Mouse (Mus musculus): ENCODE measurements at regions not wholly inside any gene's neighbourhood (a gene's known extent, or its start where the extent isn't known, plus 50 kb on each side); places are given as distances from the start of the nearest gene placed in this dataset.

DNA sequence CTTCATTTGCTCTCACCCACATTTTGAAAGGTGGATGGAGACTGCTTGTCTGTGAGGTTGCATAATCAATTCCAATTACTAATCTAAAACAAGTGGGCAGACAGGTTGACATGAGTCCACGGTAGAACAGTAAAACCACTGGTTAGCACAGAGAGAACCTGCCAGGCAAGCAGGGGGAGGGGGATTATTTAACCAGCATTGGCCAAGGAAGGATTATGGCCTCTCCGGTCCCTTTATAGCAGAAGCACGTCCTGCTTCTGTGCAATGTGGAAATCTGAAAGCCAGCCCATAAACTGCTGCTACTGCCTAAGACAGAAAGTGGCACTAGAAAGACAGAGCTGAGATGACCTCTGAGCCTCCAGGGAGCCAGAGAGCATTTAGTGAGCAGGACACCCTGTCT is 285.5 kb downstream of the Cog6 start:
- no peak for DNase-seq (ENCODE audit: low spot score in 2 of 2)
- intact Hi-C loops (cut with DNase I) = no loop called here

DNA sequence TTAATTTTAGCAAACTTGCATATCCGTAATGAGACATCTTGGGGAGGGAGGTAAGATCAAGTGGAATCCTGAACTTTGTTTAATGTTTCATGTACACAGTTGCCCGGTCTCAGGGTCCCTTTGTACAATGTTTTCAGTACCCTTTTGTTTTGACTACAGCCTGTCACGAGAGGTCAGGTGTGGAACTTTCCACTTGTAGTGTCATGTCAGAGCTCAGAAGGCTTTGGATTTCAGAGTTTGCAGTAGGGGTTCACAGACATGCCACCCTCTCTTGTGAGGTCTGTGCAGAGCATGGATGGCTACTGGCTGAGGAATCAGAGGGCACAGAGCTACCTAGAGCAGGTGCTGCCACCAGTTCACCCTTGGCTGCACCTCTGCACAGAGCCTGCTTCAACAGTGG is 287.3 kb downstream of the Cog6 start:
- DNase-seq (ENCODE audit: low spot score in 2 of 2) = no peak
- intact Hi-C loops (cut with DNase I) = no loop called here

DNA sequence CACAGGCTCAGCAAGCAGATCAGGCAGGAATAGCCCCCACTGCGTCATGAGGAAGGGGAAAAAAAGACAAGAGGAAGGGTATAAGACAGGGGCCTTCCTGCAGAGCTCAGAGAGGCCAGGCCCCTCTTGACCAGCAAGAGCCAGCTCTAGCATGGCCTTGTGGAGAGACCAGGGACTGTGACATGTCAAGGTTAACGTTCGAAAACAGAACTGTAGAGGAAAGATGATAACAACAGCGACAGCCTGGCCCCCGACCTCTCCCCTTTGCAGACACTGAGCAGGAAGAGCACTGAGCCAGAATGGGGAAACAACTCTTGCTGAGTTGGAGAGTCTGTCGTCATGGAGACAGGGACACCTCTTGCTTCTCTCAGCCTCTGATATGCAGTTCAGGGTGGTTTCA is 288.2 kb downstream of the Cog6 start:
- intact Hi-C loops (cut with DNase I) = no loop called here
- no peak for DNase-seq (ENCODE audit: low spot score in 2 of 2)

DNA sequence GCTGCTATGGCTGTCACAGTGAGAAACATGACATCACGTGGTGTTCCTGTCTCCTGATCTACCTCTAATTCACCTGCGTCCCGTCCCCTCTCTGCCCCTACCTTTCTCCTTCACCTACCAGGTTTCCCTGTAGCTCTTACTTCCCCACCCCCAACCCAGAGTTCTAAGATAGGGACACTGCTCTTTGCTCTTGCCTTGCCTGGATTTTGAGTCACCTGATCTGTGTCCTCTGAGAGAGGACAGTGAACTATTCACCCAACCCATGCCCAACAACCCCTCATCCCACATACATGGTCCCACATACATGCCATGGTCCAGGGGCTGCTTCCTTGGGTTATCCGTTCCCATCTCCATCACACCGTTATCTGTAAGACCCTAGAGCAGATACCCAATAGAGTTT is 288.6 kb downstream of the Cog6 start:
- intact Hi-C loops (cut with DNase I) = no loop called here
- no peak for DNase-seq (ENCODE audit: low spot score in 2 of 2)

DNA sequence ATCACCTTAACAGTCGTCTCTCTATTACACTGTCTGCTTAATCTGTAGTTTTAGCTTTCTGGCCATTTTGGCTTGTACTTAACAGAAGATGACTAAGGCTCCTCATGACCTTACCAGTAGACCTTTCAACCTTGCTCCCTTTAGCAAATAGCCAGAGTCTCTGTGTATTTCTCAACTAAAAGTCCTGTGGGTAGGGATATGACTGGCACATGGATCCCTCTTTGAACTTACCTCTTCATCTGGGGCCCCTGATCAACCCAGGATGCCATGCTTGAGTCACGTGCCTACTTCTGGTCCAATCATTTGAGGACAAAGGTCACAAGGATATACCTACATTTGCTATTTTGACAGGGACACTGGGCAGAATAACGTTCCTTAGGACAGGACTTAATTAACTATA is 292.7 kb downstream of the Cog6 start:
- DNase-seq (ENCODE audit: low spot score in 2 of 2) = no peak
- intact Hi-C loops (cut with DNase I) = no loop called here

DNA sequence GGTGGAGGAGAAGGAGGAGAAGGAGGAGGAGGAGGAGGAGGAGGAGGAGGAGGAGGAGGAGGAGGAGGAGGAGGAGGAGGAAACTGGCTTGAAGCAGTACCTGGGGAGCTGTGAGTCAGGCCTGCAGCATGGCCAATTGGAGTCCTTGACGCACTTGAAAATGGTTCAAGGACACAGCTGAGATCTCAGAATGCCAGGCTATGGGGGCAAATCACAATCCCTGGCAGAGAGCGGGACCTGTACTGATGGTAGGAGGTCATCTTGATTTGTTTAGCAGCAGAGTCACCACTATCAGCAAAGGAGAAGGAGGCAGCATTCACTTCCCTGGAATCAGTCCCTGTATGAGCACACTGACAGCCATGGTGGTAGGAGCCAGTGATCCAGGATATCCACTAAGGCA is 294.1 kb downstream of the Cog6 start:
- intact Hi-C loops (cut with DNase I) = no loop called here
- DNase-seq (ENCODE audit: low spot score in 2 of 2) = no peak

DNA sequence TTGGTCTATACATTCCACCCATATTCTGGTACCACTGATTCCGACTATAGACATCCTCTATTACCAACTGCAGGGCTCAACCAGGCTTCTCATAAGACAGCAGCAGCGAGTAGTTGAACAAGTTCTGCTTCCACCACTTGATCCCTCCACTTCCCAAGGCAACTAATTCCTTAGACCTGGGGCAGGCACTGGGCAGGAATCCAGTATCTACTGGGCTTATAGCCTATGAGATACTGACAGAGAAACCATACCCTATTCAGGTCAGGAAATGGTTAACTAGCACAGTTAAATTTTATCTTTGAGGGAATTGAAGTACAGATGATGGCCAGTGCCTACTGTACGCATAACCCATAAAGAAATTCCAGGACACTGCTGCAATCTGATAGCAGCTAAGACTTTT is 297.9 kb downstream of the Cog6 start:
- intact Hi-C loops (cut with DNase I) = no loop called here
- no peak for DNase-seq (ENCODE audit: low spot score in 2 of 2)

DNA sequence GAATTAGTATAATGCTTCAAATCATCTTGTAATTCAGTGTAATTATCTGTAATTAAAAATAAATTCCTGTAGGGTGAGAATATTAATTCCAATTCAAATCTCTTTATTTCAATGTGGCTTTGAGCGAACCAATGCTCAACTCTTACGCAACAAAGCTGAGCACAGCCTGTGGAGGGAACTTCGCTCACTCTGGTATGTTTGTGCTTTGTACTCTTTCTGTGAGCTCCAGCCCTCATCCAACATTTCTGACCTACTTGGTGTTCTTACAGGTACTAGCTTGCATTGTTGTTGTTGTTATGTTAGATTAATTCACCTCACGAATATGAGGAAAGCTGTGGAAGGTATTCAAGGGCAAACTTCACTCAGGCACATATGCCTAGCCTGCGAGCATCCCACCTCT is 299.7 kb downstream of the Cog6 start:
- no peak for DNase-seq (ENCODE audit: low spot score in 2 of 2)
- intact Hi-C loops (cut with DNase I) = no loop called here

DNA sequence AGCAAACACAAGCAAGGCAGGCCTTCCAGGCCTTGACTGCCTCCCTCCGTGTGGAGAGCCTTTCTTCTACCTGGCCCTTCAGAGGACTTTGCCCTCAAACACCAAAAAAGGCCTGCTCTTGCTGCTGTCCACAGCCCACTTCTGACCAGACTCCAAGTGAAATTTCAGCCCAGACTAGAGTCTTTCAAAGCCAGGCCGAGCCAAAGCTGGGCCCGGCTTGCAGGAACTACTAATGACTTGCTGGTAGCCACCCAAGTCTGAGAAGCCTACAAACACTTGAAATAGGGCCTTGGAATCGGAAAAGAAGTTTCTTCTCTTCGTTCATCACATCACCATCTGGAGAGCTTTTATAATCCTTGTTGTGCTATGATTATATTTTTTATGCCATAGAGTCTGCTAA is 304.9 kb downstream of the Cog6 start:
- peak; percentile 16 to 17 for DNase-seq (ENCODE audit: low spot score in 2 of 2)
- intact Hi-C loops (cut with DNase I) = loop anchor here (5.0 kb wide), 1 partner anchor 55 kb away; no protein-coding TSS in a partner anchor

DNA sequence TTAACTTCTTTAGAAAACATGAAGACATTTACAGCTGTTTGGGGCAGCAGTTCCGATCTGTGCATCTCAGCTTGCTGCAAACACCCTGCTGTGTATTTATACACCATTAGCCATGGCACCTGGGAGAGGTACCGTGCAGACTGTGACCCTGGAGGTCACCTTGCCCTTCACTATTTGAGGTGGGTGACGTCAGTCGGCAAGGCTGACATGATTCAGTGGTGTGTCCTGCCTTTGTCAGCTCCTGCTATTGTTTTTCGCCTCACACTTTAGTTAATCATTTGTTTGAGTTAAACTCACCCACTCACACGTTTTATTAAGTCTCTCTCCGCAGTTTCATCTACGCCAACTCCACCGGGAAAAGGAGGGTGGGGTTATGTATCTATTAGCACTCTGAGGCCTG is 305.9 kb downstream of the Cog6 start:
- no peak for DNase-seq (ENCODE audit: low spot score in 2 of 2)
- intact Hi-C loops (cut with DNase I) = loop anchor here (5.0 kb wide), 1 partner anchor 56 kb away; no protein-coding TSS in a partner anchor

DNA sequence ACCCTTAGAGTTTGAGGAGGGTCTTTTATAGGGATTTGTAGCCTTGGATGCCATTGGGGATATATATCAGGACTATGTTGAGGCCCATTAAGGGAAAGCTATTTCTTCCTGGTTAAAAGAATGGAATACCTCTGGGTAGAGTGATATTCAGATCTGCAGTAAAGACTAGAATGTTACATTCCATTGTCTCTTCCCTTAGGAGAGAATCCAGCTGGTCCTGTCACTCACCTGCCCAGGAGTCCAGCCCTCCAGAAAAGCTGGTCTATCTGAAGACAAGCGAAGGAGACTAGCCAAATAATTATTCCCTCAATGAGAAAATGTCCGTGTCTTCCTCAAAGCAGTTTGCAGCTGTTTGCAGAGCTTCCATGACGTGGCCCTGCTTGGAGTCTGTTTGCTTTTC is 308.3 kb downstream of the Cog6 start:
- no peak for DNase-seq (ENCODE audit: low spot score in 2 of 2)
- intact Hi-C loops (cut with DNase I) = loop anchor here (10.0 kb wide), 2 partner anchors 194 to 444 kb away; partner anchors contain the start of gene Foxo1

DNA sequence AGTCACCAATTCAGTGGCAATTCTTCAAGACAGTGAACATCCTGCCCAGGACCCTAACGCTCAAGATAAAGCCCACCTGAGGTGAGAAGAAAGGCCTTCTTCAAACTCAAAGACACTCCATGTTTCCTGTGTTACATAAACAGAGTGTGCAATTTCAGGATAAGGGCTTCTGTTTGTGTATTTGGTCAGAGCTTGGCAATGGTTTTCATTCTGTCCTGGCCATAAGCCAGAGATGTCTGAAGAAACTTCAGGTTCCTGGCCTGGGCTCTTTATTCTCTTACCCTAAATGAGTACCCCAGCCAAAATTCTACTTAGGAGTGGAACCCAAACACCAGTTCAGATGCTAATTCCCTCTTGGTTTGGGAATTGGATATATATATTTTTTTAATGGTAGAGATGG is 308.7 kb downstream of the Cog6 start:
- DNase-seq (ENCODE audit: low spot score in 2 of 2) = no peak
- intact Hi-C loops (cut with DNase I) = loop anchor here (10.0 kb wide), 2 partner anchors 194 to 444 kb away; partner anchors contain the start of gene Foxo1

DNA sequence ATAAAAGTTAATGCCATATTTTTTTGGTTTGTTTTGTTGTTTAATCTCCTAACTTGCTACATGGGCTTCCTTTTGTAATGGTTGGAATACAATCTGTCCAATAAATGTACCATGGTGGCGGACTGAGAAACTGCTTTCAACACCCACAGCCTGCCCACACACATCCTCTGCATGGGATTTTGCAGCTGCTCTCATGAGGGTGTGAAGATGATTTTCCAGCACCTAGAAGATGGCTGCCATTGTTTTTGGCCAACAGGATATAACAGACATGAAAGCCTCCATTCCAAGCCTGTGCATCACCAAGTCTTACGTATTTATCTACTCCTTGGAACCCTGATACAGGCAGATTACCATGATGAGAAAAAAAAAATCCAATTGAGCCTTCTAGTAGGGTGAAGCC is 310.4 kb downstream of the Cog6 start:
- intact Hi-C loops (cut with DNase I) = loop anchor here (10.0 kb wide), 2 partner anchors 192 to 442 kb away; partner anchors contain the start of gene Foxo1
- DNase-seq (ENCODE audit: low spot score in 2 of 2) = no peak

DNA sequence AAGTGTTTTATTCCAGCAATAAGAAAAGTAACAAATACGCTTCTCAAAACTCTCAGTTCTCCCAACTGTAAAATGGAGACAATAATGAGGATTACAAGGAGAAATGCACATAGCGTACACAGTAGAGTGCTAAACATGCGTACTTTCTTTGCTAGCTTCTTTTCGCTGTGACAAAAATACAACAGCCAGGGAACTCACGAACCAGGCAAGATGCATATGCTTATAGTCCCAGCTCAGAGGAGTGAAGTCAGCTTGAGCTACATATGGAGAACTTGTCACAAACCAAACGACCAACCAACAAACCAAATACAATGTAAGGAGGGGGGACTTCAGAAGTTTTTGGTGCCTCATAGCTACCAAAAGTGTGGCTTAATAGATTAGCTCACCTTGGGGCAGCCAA is 313.3 kb downstream of the Cog6 start:
- intact Hi-C loops (cut with DNase I) = loop anchor here (2.0 to 10.0 kb wide), 3 partner anchors 125 to 439 kb away; partner anchors contain the start of gene Foxo1

DNA sequence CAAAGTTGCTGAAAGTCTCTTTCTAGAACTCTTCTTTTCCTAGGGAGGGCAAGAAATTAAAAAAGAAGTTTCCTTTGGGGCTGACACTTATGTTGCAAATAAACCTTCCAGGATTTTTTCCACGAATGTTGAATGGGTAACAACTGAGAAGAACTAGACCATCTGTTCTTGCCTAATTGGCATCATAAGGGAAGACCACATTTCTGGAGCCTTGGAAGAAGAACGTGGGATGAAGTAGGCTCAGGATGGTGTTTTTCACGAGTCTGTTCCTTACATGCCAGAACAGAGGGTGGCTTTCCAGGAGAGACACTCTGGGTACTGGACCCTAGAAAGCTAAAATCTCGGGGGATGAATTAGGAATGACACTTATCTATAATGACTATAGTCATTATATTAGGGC is 314.1 kb downstream of the Cog6 start:
- peak in 1 of 2 experiments; percentile 64 for DNase-seq (ENCODE audit: low spot score in 2 of 2)
- intact Hi-C loops (cut with DNase I) = loop anchor here (2.0 to 10.0 kb wide), 3 partner anchors 124 to 438 kb away; partner anchors contain the start of gene Foxo1

More for the DNA sequence above, 313.3 kb downstream of the Cog6 start:
- peak in 1 of 2 experiments; percentile 38 for DNase-seq (ENCODE audit: low spot score in 2 of 2)

DNA sequence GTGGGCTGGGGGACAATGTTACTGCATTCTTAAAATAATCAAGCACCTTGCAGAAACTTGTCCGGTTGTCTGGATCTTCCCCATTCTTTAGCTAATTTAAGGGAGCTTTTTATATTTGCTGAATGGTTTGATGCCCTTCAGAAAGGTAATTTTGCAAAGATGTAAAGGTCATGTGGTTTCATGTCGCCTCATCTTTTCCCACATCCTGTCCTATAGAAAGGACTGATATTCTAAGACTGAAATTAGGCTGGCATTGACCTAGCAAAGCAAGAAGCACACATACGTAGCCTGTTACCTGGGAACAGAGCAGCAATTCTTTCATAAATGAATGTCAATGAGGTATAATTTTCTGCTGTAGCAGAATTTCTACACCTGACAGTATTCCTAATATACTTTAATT is 315.4 kb downstream of the Cog6 start:
- intact Hi-C loops (cut with DNase I) = loop anchor here (10.0 kb wide), 2 partner anchors 187 to 437 kb away; partner anchors contain the start of gene Foxo1
- DNase-seq (ENCODE audit: low spot score in 2 of 2) = no peak

DNA sequence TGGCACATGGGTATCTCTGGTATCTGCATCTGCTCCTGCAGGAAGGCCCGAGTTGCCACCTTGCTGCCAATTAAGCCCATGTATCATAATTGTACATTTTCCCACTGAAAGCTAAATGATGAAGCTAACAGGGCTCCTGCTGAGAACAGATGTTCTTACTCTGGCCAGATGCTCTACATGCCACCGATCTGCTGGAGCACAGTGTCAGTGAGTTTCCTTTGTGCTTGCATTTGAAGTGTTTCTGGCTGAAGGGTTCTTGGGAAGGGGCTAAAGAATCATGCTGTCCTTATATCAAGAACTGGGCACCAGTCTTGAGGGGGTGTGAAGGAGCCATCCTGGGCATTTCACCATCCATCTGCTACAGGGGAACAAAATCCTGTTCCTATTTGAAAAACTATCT is 323.2 kb downstream of the Cog6 start:
- DNase-seq (ENCODE audit: low spot score in 2 of 2) = no peak
- intact Hi-C loops (cut with DNase I) = no loop called here

DNA sequence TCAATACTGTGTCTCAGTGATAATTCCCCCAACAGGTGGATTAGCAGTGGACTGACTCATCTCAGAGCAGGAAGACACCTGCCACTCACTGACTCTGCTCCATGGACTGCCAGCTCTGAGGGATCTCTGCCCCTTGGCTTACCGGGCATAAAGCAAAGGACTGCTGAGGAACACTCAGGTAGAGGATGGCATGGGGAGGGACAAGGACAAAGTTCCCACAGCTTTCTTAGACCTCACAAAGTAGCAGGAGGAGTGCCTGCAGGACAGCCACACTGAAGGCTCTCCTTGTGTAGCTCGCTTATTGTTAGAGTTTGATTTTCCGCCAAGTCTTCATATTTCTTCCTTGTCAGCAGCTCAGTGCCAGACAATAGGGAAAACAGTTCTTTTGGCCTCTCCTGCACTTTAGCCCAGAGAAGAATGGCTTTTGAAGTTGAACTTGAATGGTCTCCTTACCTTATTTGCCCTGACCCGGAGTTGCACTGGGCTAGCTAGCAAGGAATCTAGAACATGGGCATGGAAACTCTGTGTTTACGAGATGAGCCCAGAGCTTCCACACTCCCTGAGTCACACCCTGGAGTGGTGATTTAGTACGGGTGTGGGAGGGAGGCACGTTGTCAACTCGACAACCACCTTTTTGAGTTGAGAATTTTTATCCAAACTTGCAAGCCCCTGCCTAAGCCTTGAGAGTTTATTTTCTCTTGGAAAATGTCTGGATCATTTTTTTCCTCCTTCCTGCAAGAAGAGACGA is 331.4 kb downstream of the Cog6 start:
- intact Hi-C loops (cut with DNase I) = no loop called here

DNA sequence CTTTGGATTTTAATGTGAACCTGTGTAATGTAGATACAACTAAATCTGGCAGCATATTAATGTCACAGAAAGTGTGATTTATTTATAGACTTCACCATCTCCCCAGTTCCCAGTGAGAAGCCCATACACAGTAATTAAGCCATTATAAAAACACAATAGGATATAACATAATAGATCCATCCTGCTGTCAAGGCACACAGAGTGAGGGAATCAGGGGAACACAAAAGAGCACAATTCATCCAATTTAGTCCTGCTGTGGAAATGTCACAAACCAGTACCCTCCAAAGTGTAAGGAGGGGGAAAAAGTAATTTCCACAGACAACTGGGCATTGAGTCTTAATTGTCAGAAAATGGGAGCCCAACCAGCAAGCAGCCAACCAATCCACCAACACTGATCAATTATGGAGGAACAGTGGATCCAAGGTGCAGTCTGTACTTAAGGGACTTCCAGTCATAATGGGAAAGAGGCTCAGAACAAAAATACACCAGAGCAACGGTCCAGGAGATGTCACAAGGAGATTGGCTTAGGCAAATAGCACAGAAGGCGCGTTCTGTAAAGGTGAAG is 336.1 kb downstream of the Cog6 start:
- intact Hi-C loops (cut with DNase I) = no loop called here
- DNase-seq (ENCODE audit: low spot score in 2 of 2) = no peak

More for the DNA sequence above, 331.4 kb downstream of the Cog6 start:
- peak; percentile 43 to 62 for DNase-seq (ENCODE audit: low spot score in 2 of 2)

DNA sequence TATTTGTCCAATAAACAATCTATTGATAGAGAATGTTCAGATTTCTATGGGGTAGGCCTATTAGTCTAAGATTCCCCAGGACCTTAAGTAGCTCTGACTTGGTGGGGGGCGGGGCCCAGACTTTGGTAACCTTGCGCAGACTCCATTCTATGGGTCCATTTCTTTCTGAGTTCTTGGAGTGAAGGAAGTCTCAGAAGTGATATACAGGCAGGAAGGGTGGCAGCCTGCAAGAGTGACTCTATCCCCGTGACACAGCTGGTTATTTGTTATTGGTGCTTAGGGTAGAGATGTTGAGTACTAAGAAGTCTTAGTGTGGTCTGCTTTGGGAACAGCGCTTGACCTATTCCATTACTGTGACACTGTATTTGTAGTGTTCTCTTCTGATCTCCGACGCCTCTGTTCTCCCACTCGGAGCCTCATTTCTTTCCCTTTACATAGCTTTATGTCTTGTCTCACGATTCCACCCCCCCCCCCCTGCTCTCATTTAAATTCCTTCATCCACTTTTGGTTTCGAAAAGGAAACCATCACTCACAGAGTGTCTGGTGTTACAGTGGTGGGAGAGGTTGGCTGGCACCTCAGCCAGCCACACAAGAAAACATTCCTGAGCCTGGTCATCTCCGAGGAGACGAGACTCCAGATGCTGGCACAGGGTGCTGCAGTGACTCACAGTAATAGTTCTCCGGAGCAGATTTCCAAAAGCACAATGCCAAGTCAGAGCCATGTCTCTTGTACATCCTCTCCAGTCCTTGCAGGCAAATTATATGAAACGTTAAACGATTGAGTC is 340.0 kb downstream of the Cog6 start:
- DNase-seq (ENCODE audit: low spot score in 2 of 2) = peak in 1 of 2 experiments; percentile 44
- intact Hi-C loops (cut with DNase I) = no loop called here
